Comparison of ENCODE assay signal across 23 mouse cellular contexts in genomic region chr7:113688717-113689116, GRCm38 (mm10).
DNase-seq lines count a peak whose midpoint lies in the region; ATAC-seq and TF ChIP-seq lines count a peak whose summit lies in the region.
"Had no signal": no experiment of that assay in that cellular context is flagged by ENCODE, and none has a peak within 500 bp of the region (broad histone marks: within the 10 kb centered on the region; RNA-seq: fewer than 3 reads in every experiment).

No protein-coding gene starts in this region.

- ATAC-seq in hindbrain, embryonic 12.5 days (ENCODE audit: low FRiP score) = no peak
- no peak for ATAC-seq in hindbrain, embryonic 16.5 days
- no peak for ATAC-seq in midbrain, embryonic 13.5 days
- peak; percentile 85 for ATAC-seq in granulocyte monocyte progenitor cell, adult 5-6 weeks (replicated peaks; ENCODE audit: poor library complexity, severe bottlenecking)
- peak; percentile 38; the same call in 1 of the 2 replicates for ATAC-seq in stomach, postnatal 0 days (ENCODE audit: low FRiP score, low TSS enrichment)

- 86% methylated on average over 1 of the region's 1 CpGs for WGBS in hindbrain, embryonic 12.5 days
- WGBS in hindbrain, embryonic 16.5 days = 79% methylated on average over 1 of the region's 1 CpGs
- 94% methylated on average over 1 of the region's 1 CpGs for WGBS in midbrain, embryonic 10.5 days
- 90% methylated on average over 1 of the region's 1 CpGs for WGBS in midbrain, embryonic 13.5 days
- 61% methylated on average over 1 of the region's 1 CpGs for WGBS in stomach, postnatal 0 days

- H3K4me3 ChIP-seq in hindbrain, embryonic 12.5 days = no peak overlapping the region
- no peak overlapping the region for H3K4me3 ChIP-seq in hindbrain, embryonic 16.5 days (ENCODE audit: low read length)
- H3K4me3 ChIP-seq in midbrain, embryonic 10.5 days = no peak overlapping the region
- H3K4me3 ChIP-seq in midbrain, embryonic 13.5 days (replicated peaks) = no peak overlapping the region
- no peak overlapping the region for H3K4me3 ChIP-seq in stomach, postnatal 0 days (ENCODE audit: low read depth, low read length)
- H3K4me3 ChIP-seq: embryonic facial prominence, embryonic 13.5 days; erythroblast, embryonic 14.5 days; forebrain, embryonic 12.5 days; heart, embryonic 12.5 days; left cerebral cortex, adult 2 months; limb, embryonic 15.5 days; neural tube, embryonic 15.5 days had no signal

- TF ChIP-seq CTCF in stomach, postnatal 0 days (IDR thresholded peaks at IDR 0.05; ENCODE audit: low read depth) = no peak

- peaks cover 21% of the 10 kb centered on the region for H3K4me1 ChIP-seq in hindbrain, embryonic 12.5 days
- H3K4me1 ChIP-seq in hindbrain, embryonic 16.5 days (ENCODE audit: control insufficient read depth, insufficient read depth, low read depth, low read length) = no peaks in the 10 kb centered on the region
- peaks cover 37% of the 10 kb centered on the region for H3K4me1 ChIP-seq in midbrain, embryonic 10.5 days
- peaks cover 12% of the 10 kb centered on the region for H3K4me1 ChIP-seq in midbrain, embryonic 13.5 days (replicated peaks)
- H3K4me1 ChIP-seq in stomach, postnatal 0 days (replicated peaks; ENCODE audit: control insufficient read depth, insufficient read depth) = no peaks in the 10 kb centered on the region; the same call in 1 of the 2 replicates

- no peak overlapping the region for H3K4me2 ChIP-seq in hindbrain, embryonic 12.5 days (replicated peaks)
- no peak overlapping the region for H3K4me2 ChIP-seq in hindbrain, embryonic 16.5 days (ENCODE audit: low read length)
- H3K4me2 ChIP-seq in midbrain, embryonic 13.5 days (replicated peaks) = no peak overlapping the region
- H3K4me2 ChIP-seq in stomach, postnatal 0 days (replicated peaks; ENCODE audit: low read depth) = no peak overlapping the region
- H3K4me2 ChIP-seq: embryonic facial prominence, embryonic 13.5 days; forebrain, embryonic 12.5 days; heart, embryonic 12.5 days; hindbrain, embryonic 14.5 days; limb, embryonic 15.5 days; neural tube, embryonic 15.5 days had no signal

- no peak for TF ChIP-seq EP300 in stomach, postnatal 0 days (optimal IDR thresholded peaks at IDR 0.05)

- no peak overlapping the region for H3K9ac ChIP-seq in hindbrain, embryonic 12.5 days
- no peak overlapping the region for H3K9ac ChIP-seq in hindbrain, embryonic 16.5 days (ENCODE audit: low read depth, low read length)
- H3K9ac ChIP-seq in midbrain, embryonic 13.5 days (replicated peaks) = no peak overlapping the region
- H3K9ac ChIP-seq in stomach, postnatal 0 days (ENCODE audit: low read length) = no peak overlapping the region
- H3K9ac ChIP-seq: embryonic facial prominence, embryonic 13.5 days; forebrain, embryonic 12.5 days; heart, embryonic 12.5 days; hindbrain, embryonic 14.5 days; limb, embryonic 15.5 days; liver, embryonic 14.5 days; neural tube, embryonic 15.5 days had no signal

- H3K27me3 ChIP-seq in hindbrain, embryonic 12.5 days = no peaks in the 10 kb centered on the region
- H3K27me3 ChIP-seq in hindbrain, embryonic 16.5 days (replicated peaks; ENCODE audit: control insufficient read depth, insufficient read depth, low read length) = no peaks in the 10 kb centered on the region
- H3K27me3 ChIP-seq in midbrain, embryonic 10.5 days (ENCODE audit: low read depth, poor library complexity, severe bottlenecking) = no peaks in the 10 kb centered on the region
- H3K27me3 ChIP-seq in midbrain, embryonic 13.5 days = no peaks in the 10 kb centered on the region
- no peaks in the 10 kb centered on the region for H3K27me3 ChIP-seq in stomach, postnatal 0 days (ENCODE audit: control insufficient read depth, insufficient read depth, low read length)
- H3K27me3 ChIP-seq: embryonic facial prominence, embryonic 13.5 days; forebrain, embryonic 12.5 days; heart, embryonic 12.5 days; limb, embryonic 15.5 days; neural tube, embryonic 15.5 days had no signal

- 0 out of 2 replicates have a peak overlapping the region, but pooled peaks have one; percentile 30 for H3K27ac ChIP-seq in hindbrain, embryonic 12.5 days
- H3K27ac ChIP-seq in hindbrain, embryonic 16.5 days (ENCODE audit: low read depth, low read length) = no peak overlapping the region
- 0 out of 2 replicates have a peak overlapping the region, but pooled peaks have one; percentile 4 for H3K27ac ChIP-seq in midbrain, embryonic 10.5 days (replicated peaks)
- H3K27ac ChIP-seq in midbrain, embryonic 13.5 days = no peak overlapping the region
- peak overlapping the region; percentile 40; the same call in 1 of the 2 replicates for H3K27ac ChIP-seq in stomach, postnatal 0 days (replicated peaks)
- H3K27ac ChIP-seq: embryonic facial prominence, embryonic 13.5 days; forebrain, embryonic 12.5 days; hindbrain, embryonic 14.5 days; left cerebral cortex, adult 2 months; limb, embryonic 15.5 days; liver, embryonic 14.5 days; neural tube, embryonic 15.5 days had no signal

- H3K36me3 ChIP-seq in hindbrain, embryonic 12.5 days = no peaks in the 10 kb centered on the region
- no peaks in the 10 kb centered on the region for H3K36me3 ChIP-seq in hindbrain, embryonic 16.5 days (ENCODE audit: control insufficient read depth, insufficient read depth, low read length)
- no peaks in the 10 kb centered on the region for H3K36me3 ChIP-seq in midbrain, embryonic 10.5 days
- no peaks in the 10 kb centered on the region for H3K36me3 ChIP-seq in midbrain, embryonic 13.5 days
- no peaks in the 10 kb centered on the region for H3K36me3 ChIP-seq in stomach, postnatal 0 days (ENCODE audit: control insufficient read depth, insufficient read depth, low read length)
- H3K36me3 ChIP-seq: embryonic facial prominence, embryonic 13.5 days; forebrain, embryonic 12.5 days; G1E; heart, embryonic 12.5 days; limb, embryonic 15.5 days; neural tube, embryonic 15.5 days had no signal

- DNase-seq in midbrain, embryonic 10.5 days (ENCODE audit: low spot score) = no peak
- DNase-seq in stomach, postnatal 0 days (ENCODE audit: low spot score) = no peak
- DNase-seq in ovary, postnatal 10 days (ENCODE audit: low spot score) = no peak
- DNase-seq: adrenal gland, adult 2 months; cerebellum, adult 18-20 months; cerebellum, postnatal 14 days; gastrocnemius, postnatal 36 days; kidney, adult 8-10 months; kidney, postnatal 10 days had no signal

- H3K9me3 ChIP-seq in hindbrain, embryonic 12.5 days (replicated peaks) = no peaks in the 10 kb centered on the region
- H3K9me3 ChIP-seq in hindbrain, embryonic 16.5 days (ENCODE audit: control insufficient read depth, low read length) = no peaks in the 10 kb centered on the region
- no peaks in the 10 kb centered on the region for H3K9me3 ChIP-seq in midbrain, embryonic 10.5 days (replicated peaks)
- no peaks in the 10 kb centered on the region for H3K9me3 ChIP-seq in midbrain, embryonic 13.5 days
- no peaks in the 10 kb centered on the region for H3K9me3 ChIP-seq in stomach, postnatal 0 days (ENCODE audit: control insufficient read depth, low read length)
- H3K9me3 ChIP-seq: embryonic facial prominence, embryonic 13.5 days; forebrain, embryonic 12.5 days; G1E; heart, embryonic 12.5 days; limb, embryonic 15.5 days; neural tube, embryonic 15.5 days had no signal

Comparison
In these comparisons a context has a peak if more than half of its experiments do, and no peak if none do; other contexts are left out.
1. H3K27ac ChIP-seq: peak in hindbrain, embryonic 12.5 days (single experiment), midbrain, embryonic 10.5 days (single experiment) and stomach, postnatal 0 days (single experiment); none in hindbrain, embryonic 16.5 days (single experiment) and midbrain, embryonic 13.5 days (single experiment).
2. ATAC-seq: peak in granulocyte monocyte progenitor cell, adult 5-6 weeks (single experiment) and stomach, postnatal 0 days (single experiment); none in hindbrain, embryonic 12.5 days (single experiment), hindbrain, embryonic 16.5 days (single experiment) and midbrain, embryonic 13.5 days (single experiment).